Mouse (Mus musculus) liver (tissue): ENCODE measurements at regions not wholly inside any gene's neighbourhood (a gene's known extent, or its start where the extent isn't known, plus 50 kb on each side); places are given as distances from the start of the nearest gene placed in this dataset.
"Not testable (repeated sequence)": the region's sequence is repeated elsewhere in the genome, so short reads cannot be mapped to it uniquely, and the experiment has no call there.

Experiments used
- DNase-seq: peaks from one replicate; pipeline ENCODE4 v3.0.0-alpha.2; 2020; ENCODE audit warnings: mixed read lengths

- DNase-seq: no peak
These were observed 218.8 kb upstream of the Irx4 start for GRCm38 (mm10) chr13:73041233-73042040.

- no peak for DNase-seq
These were observed 190.3 kb upstream of the Irx4 start for GRCm38 (mm10) chr13:73069840-73070530.

GRCm38 (mm10) chr13:73070531-73070908, 189.8 kb upstream of the Irx4 start:
- no peak for DNase-seq

- no peak for DNase-seq
These were observed 189.2 kb upstream of the Irx4 start for GRCm38 (mm10) chr13:73071032-73071431.

GRCm38 (mm10) chr13:73071854-73072852, 188.1 kb upstream of the Irx4 start:
- no peak for DNase-seq

- no peak for DNase-seq
These were observed 182.3 kb upstream of the Irx4 start for GRCm38 (mm10) chr13:73077866-73078430.

GRCm38 (mm10) chr13:73087815-73088214, 172.5 kb upstream of the Irx4 start:
- DNase-seq: not testable (repeated sequence)

- no peak for DNase-seq
These were observed 168.4 kb upstream of the Irx4 start for GRCm38 (mm10) chr13:73091886-73092285.

GRCm38 (mm10) chr13:73097502-73097901, 162.8 kb upstream of the Irx4 start:
- DNase-seq: no peak

- no peak for DNase-seq
These were observed 160.9 kb upstream of the Irx4 start for GRCm38 (mm10) chr13:73099407-73099806.

GRCm38 (mm10) chr13:73107250-73107993, 152.9 kb upstream of the Irx4 start:
- DNase-seq: no peak

- no peak for DNase-seq
These were observed 143.3 kb upstream of the Irx4 start for GRCm38 (mm10) chr13:73116822-73117632.

- no peak for DNase-seq
These were observed 142.6 kb upstream of the Irx4 start for GRCm38 (mm10) chr13:73117633-73118076.

GRCm38 (mm10) chr13:73122945-73123344, 137.3 kb upstream of the Irx4 start:
- DNase-seq: no peak

GRCm38 (mm10) chr13:73131270-73131669, 129.0 kb upstream of the Irx4 start:
- DNase-seq: no peak

- no peak for DNase-seq
These were observed 127.5 kb upstream of the Irx4 start for GRCm38 (mm10) chr13:73132746-73133145.

- no peak for DNase-seq
These were observed 125.3 kb upstream of the Irx4 start for GRCm38 (mm10) chr13:73134929-73135328.

GRCm38 (mm10) chr13:73141302-73141701, 119.0 kb upstream of the Irx4 start:
- no peak for DNase-seq

GRCm38 (mm10) chr13:73158016-73158415, 102.3 kb upstream of the Irx4 start:
- DNase-seq: no peak

- DNase-seq: no peak
These were observed 100.8 kb upstream of the Irx4 start for GRCm38 (mm10) chr13:73159454-73159853.

GRCm38 (mm10) chr13:73159865-73160264, 100.4 kb upstream of the Irx4 start:
- no peak for DNase-seq
